Mouse (Mus musculus): ENCODE measurements around the gene Nr2c1.

DNA sequence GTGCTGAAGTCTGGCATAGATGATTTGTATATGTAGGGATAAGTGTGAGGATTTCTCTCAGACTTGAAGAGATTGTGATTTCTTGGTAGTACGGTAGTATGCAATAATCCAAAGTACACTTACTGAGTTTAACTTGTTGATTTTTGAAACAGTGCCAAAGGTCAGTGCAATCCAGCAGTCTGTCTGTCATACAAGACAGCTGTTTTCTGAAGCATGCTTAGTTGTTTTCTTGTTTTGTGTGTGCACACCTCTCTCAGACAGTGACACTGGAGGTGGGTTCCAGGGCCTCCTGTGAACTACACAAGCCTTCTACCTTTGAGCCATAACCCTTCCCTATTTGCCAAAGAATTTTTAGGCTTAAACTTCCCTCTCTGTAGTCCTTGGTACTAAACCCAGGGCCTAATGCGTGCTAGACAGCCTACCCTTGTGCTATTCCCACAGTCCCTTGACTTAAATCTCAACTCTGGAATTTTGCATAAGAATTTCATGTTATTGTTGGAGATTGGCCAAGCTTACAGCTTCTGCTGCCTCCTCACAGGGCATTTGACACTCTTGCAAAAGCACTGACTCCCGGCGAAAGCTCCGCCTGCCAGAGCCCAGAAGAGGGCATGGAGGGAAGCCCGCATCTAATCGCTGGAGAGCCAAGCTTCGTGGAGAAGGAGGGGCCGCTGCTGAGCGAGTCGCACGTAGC is 23.8 kb downstream of the Nr2c1 start:
- TF ChIP-seq CTCF (IDR thresholded peaks at IDR 0.05; ENCODE audit: low read depth, low read length), result no peak
- no peak for TF ChIP-seq POLR2A (IDR thresholded peaks at IDR 0.05; ENCODE audit: extremely low read depth, insufficient read depth, low read length)

Data from liver, adult 2 months (tissue).